Mouse (Mus musculus): ENCODE results near the gene Gpx2. TPM values are rescaled to one million over a fixed set of nuclear protein-coding genes. Genes with fewer than 3 reads are reported as not detected.

Gpx2 gene
- polyA plus RNA-seq, 2 experiments, result 0.13 TPM; not detected in 1

DNA sequence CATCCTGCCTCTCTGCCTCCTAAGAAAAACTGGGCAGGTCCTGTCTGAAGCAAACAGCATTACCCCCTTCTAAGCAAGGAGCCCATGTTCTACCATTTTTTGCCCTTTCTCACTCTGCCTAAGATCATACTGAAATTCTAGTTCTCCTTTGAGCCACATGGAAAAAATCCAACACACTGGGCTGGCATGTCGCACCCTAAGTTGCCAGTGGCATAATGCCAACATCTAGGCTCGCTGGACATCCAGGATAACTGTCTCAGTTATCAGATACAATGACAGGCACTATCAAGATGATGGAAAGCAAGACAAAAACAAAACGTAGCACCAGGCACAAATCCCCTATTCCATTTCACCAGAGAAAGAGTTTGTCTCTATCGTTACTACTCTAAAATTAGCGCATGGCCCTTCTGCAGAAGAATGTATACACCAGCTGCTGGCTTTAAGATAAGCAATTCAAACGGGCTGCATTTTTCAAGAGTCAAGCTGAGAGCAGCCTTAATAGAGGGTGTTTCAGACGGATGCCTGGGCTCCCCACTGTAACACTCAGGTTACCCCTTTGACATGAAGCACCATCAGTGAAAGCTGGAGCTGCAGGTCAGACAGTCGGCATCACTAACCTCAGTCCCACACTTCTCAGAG, 4.8 kb downstream of the Gpx2 start:
- DNase-seq (ENCODE audit: low spot score) (no peak), ATAC-seq (ENCODE audit: low FRiP score, low read depth) (no peak)
- Histone ChIP-seq H3K9me3 (ENCODE audit: control insufficient read depth, low read length) (no peaks in the 10 kb centered on the region), H3K4me2 (replicated peaks; ENCODE audit: low read depth, low read length, severe bottlenecking) (no peak overlapping the region), H3K36me3 (ENCODE audit: control insufficient read depth, insufficient read depth, low read length) (no peaks in the 10 kb centered on the region), H3K9ac (ENCODE audit: low read depth, low read length, severe bottlenecking) (no peak overlapping the region), H3K4me1 (ENCODE audit: control insufficient read depth, insufficient read depth, low read length) (no peaks in the 10 kb centered on the region), H3K27ac (replicated peaks; ENCODE audit: low read depth, low read length) (no peak overlapping the region), H3K27me3 (ENCODE audit: control insufficient read depth, insufficient read depth, low read length) (no peaks in the 10 kb centered on the region), H3K4me3 (replicated peaks; ENCODE audit: low read length) (no peak overlapping the region)
- no peak for TF ChIP-seq POLR2A (IDR thresholded peaks at IDR 0.05; ENCODE audit: borderline replicate concordance, extremely low read depth, insufficient read depth, insufficient read length)
- WGBS, result 65% methylated on average over 8 of the region's 8 CpGs

DNA sequence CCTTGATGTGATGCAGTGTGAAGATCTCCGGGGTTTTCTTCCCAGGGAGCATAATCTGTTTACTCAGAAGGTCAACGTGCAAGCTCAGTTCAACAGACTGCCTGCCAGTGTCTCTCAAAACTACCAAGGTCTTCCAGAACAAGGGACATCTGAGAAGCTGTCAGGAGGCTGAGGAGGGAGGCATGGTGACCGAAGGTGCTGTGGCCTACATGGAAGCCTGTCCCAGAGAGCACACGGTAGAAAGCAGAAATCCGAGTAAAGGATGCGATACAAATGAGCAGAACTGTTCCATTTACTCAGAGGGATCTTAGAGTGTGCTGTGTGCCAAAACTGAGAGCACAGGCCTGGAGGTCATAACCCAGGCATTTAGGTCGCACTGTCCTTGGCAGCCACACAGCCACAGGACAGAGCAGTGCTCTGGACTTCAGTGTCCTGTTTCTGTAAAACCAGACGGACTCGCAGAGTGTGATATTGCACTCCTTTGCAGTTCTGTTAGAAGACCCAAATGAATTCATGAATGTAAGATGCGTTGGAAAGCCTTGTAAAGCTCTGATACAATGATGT, 11.2 kb downstream of the Gpx2 start:
- H3K27me3 ChIP-seq (ENCODE audit: control insufficient read depth, insufficient read depth, low read length), result no peaks in the 10 kb centered on the region
- no peak overlapping the region for H3K4me2 ChIP-seq (replicated peaks; ENCODE audit: low read depth, low read length, severe bottlenecking)
- no peak overlapping the region for H3K4me3 ChIP-seq (replicated peaks; ENCODE audit: low read length)
- 66% methylated on average over 10 of the region's 10 CpGs for WGBS
- TF ChIP-seq POLR2A (IDR thresholded peaks at IDR 0.05; ENCODE audit: borderline replicate concordance, extremely low read depth, insufficient read depth, insufficient read length), result no peak
- H3K9ac ChIP-seq (ENCODE audit: low read depth, low read length, severe bottlenecking), result no peak overlapping the region
- H3K27ac ChIP-seq (replicated peaks; ENCODE audit: low read depth, low read length), result no peak overlapping the region
- H3K36me3 ChIP-seq (ENCODE audit: control insufficient read depth, insufficient read depth, low read length), result no peaks in the 10 kb centered on the region
- no peaks in the 10 kb centered on the region for H3K9me3 ChIP-seq (ENCODE audit: control insufficient read depth, low read length)
- no peaks in the 10 kb centered on the region for H3K4me1 ChIP-seq (ENCODE audit: control insufficient read depth, insufficient read depth, low read length)
- DNase-seq (ENCODE audit: low spot score) (no peak), ATAC-seq (ENCODE audit: low FRiP score, low read depth) (no peak)

DNA sequence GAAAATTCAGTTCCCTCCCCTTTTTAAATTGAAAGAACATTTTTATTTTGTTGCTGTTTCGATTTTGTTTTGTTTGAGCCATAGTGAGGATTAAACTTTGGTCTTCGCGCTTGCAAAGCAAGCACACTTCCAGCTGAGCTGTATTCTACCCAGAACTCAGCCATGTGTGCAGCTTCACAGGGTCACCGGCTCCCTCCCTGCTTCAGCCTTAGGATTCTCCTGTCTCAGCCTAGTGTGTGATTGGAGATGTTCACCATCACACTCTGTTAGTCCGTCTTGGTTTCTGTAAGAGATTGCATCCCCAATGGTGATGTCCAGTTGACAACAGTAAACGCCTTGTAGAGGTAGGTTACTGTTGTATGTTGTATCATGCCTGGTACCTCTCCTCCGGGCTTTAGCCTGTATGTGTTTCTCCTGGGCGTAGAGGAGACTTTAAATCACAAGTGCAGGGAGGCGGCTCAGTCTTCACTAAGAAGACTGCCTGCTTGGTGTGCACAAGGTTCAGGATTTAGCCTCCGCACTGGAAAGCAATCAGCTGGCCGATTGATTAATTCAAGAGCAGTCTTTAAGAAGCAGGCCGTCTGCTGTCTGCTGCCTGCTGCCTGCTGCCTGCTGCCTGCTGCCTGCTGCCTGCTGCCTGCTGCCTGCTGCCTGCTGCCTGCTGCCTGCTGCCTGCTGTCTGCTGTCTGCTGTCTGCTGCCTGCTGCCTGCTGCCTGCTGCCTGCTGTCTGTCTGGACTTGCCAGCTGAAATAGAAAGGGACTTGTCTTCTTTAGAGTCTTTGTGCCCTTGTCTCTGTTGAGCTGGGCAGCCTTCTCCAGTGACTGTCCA, 14.5 kb downstream of the Gpx2 start:
- no peak for ATAC-seq (ENCODE audit: low FRiP score, low read depth)
- Histone ChIP-seq H3K9ac (ENCODE audit: low read depth, low read length, severe bottlenecking) (no peak overlapping the region), H3K4me3 (replicated peaks; ENCODE audit: low read length) (no peak overlapping the region), H3K27ac (replicated peaks; ENCODE audit: low read depth, low read length) (no peak overlapping the region), H3K36me3 (ENCODE audit: control insufficient read depth, insufficient read depth, low read length) (peaks cover 5% of the 10 kb centered on the region), H3K4me1 (ENCODE audit: control insufficient read depth, insufficient read depth, low read length) (no peaks in the 10 kb centered on the region), H3K9me3 (ENCODE audit: control insufficient read depth, low read length) (no peaks in the 10 kb centered on the region), H3K4me2 (replicated peaks; ENCODE audit: low read depth, low read length, severe bottlenecking) (no peak overlapping the region), H3K27me3 (ENCODE audit: control insufficient read depth, insufficient read depth, low read length) (no peaks in the 10 kb centered on the region)
- 71% methylated on average over 12 of the region's 12 CpGs for WGBS
- TF ChIP-seq POLR2A (IDR thresholded peaks at IDR 0.05; ENCODE audit: borderline replicate concordance, extremely low read depth, insufficient read depth, insufficient read length), result no peak
- DNase-seq (ENCODE audit: low spot score), result no peak

DNA sequence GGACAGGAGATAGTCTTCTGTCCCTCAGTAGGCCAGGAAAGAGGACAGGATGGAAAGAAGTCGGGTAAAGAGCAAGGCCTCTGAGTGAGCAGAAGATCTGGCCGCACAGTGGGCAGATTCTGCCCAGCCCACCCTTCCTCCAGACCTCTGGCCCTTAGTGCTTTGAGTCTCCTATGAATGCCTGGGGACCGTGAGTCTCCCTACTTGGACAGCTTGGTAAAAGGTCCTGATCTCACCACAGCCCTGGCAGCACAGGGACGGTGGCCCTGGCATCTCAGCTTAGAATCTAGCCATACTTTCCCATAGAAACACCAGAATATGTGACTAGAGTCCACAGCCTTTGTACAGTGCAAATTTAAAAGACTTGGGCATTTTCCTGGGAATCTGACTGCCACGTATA, 15.4 kb downstream of the Gpx2 start:
- H3K9me3 ChIP-seq (ENCODE audit: control insufficient read depth, low read length), result no peaks in the 10 kb centered on the region
- no peak overlapping the region for H3K27ac ChIP-seq (replicated peaks; ENCODE audit: low read depth, low read length)
- H3K36me3 ChIP-seq (ENCODE audit: control insufficient read depth, insufficient read depth, low read length), result peaks cover 5% of the 10 kb centered on the region
- ATAC-seq (ENCODE audit: low FRiP score, low read depth) (no peak), DNase-seq (ENCODE audit: low spot score) (no peak)
- no peaks in the 10 kb centered on the region for H3K27me3 ChIP-seq (ENCODE audit: control insufficient read depth, insufficient read depth, low read length)
- WGBS, result 85% methylated on average over 5 of the region's 5 CpGs
- no peak for TF ChIP-seq POLR2A (IDR thresholded peaks at IDR 0.05; ENCODE audit: borderline replicate concordance, extremely low read depth, insufficient read depth, insufficient read length)
- no peaks in the 10 kb centered on the region for H3K4me1 ChIP-seq (ENCODE audit: control insufficient read depth, insufficient read depth, low read length)
- no peak overlapping the region for H3K4me2 ChIP-seq (replicated peaks; ENCODE audit: low read depth, low read length, severe bottlenecking)
- no peak overlapping the region for H3K4me3 ChIP-seq (replicated peaks; ENCODE audit: low read length)
- no peak overlapping the region for H3K9ac ChIP-seq (ENCODE audit: low read depth, low read length, severe bottlenecking)

DNA sequence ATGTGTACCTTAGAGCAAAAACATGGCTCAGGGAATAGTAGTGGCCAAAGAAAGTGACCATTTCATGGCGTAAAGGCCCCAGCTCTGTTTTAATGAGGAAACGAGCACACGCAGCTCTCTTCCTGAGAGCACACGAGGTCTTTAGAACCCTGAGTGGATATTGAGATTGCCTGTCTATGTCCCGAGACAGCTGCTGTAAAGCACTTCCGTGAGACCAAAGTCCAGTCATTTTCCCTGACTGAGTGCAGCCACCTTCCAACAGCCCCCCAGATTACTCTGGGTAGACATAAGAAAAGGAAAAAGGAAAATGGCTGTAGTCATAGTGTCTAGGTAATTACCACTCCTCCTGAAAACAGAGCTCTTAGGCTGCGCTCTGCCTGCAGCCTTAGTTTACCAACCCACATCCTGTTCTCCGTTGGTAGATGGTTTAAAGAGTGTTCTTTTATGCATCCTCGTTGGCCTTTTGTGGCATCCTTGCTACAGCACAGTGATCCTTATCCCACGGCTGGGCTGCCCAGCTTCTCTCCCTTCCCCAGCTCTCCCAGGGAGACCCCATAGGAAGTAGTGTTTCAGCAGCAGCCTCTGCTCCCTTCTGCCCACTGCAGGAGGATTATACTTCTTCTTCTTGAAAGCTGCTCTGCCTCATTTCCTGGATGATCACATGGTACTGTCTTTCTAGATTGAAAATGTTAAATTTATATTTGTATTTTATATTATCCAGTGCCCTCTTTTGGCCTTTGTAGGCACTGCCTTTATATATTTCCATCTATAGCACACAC, 16.9 kb downstream of the Gpx2 start:
- Histone ChIP-seq H3K9me3 (ENCODE audit: control insufficient read depth, low read length) (no peaks in the 10 kb centered on the region), H3K4me2 (replicated peaks; ENCODE audit: low read depth, low read length, severe bottlenecking) (no peak overlapping the region), H3K27ac (replicated peaks; ENCODE audit: low read depth, low read length) (no peak overlapping the region), H3K27me3 (ENCODE audit: control insufficient read depth, insufficient read depth, low read length) (no peaks in the 10 kb centered on the region), H3K4me1 (ENCODE audit: control insufficient read depth, insufficient read depth, low read length) (no peaks in the 10 kb centered on the region), H3K9ac (ENCODE audit: low read depth, low read length, severe bottlenecking) (no peak overlapping the region), H3K36me3 (ENCODE audit: control insufficient read depth, insufficient read depth, low read length) (peaks cover 5% of the 10 kb centered on the region), H3K4me3 (replicated peaks; ENCODE audit: low read length) (no peak overlapping the region)
- whole genome bisulfite sequencing, result 78% methylated on average over 10 of the region's 10 CpGs
- ATAC-seq (ENCODE audit: low FRiP score, low read depth) (no peak), DNase-seq (ENCODE audit: low spot score) (no peak)
- TF ChIP-seq POLR2A (IDR thresholded peaks at IDR 0.05; ENCODE audit: borderline replicate concordance, extremely low read depth, insufficient read depth, insufficient read length), result no peak

Measured in limb, embryonic 14.5 days (tissue).